Mouse (Mus musculus) megakaryocyte progenitor cell, adult 5-6 weeks (primary cell): ENCODE measurements around the gene Nectin2. TPM values are rescaled to one million over a fixed set of nuclear protein-coding genes. Genes with fewer than 3 reads are reported as not detected.
A peak's percentile ranks its signal among the peaks of the same experiment; 100 is the strongest.

Experiments
- ATAC-seq: replicated peaks from 2 replicates; pipeline ENCODE4 v1.8.0; 2016; ENCODE audit warnings: mild to moderate bottlenecking, moderate TSS enrichment, inconsistent platforms; ENCODE audit not compliant: poor library complexity
- total RNA-seq, 2 experiments: library from RNA; stranded (forward) in 1 of 2; stranded (reverse) in 1 of 2; fragments of 157-497, 149-512 nt in 1 of 2; fragments of 200-1000 nt in 1 of 2; gene quantifications; 2 replicates each; pipeline versions ENCODE4 v1.2.3 to v1.2.4; 2015 to 2017

The Nectin2 gene
- total RNA-seq, 2 experiments from 2014 or later, result 1.0 to 2.2 TPM

DNA sequence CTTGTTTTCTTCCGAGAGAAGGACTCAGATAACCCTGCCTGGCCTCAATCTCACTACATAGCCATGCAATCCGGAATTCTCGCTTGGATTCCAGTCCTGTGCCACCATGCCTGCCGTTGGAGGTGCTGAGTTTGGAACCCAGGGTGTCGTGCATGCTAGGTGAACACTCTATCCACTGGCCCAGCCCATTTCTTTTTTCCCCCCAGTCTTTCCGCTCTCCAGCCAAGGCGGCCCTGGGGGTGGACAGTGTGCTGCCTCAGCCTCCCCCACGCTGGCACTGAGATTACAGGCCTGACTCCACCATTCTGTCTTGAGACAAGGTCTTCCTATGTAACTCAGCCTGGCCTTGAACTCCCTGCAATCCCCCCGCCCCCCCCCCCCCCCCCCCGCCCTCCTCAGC lies 4.3 kb downstream of the Nectin2 start:
- no peak for ATAC-seq

DNA sequence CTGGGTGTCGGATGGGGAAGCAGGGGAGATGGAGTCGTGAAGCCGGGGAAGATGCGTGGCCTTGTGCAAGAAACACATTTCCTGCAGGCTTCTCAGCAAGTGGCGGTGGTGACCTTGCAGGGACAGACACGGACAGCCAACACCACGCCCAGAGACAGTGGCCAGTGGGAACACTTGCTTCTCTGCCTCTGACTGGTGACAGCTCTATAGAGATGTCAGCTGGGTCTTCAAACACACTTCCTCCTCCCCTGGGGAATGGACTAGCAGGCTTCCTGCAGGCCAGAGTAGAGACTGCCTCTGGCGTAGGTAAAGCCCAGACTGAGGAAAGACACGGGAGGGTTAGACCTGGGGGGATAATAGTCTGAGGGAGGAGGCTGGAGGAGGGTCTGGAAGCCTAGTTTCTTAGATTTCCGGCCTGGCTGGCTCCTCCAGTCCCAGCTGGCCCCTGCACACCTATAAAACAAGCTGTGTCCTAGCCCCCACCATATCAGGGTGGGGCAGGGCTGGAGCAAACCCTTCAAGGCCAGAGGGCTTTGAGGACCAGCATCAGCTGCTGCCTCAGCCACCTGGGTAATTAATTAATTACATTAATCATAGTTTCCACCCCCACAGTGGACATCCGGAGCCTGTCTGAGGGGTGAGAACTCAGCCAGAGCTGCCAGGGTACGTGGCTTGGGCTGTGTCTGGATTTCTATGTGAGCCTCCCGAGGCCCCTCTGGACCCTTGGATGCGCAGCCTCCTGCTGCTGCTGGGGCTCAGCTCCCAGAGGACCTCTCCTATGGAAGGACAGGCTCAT lies 5.5 kb downstream of the Nectin2 start:
- peak; percentile 45 for ATAC-seq

DNA sequence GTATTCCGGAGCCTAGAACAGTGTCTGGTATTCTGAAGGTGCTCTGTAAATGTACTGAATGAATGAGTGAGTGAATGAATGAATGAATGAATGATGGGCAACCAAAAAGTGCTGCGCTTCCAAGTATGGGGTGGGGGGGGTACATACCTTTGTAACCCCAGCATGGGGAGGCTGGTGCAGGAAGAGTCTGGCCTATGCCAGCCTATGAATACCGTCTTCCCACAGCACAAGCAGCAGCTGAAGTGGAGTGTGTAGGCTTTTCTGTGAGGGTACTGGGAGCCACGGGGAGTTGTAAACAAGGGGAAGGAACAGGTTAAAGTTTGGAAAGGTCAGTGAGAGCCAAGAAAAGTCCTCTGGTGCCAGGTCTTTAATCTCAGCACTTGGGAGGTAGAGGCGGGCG lies 6.5 kb downstream of the Nectin2 start:
- ATAC-seq, result no peak

DNA sequence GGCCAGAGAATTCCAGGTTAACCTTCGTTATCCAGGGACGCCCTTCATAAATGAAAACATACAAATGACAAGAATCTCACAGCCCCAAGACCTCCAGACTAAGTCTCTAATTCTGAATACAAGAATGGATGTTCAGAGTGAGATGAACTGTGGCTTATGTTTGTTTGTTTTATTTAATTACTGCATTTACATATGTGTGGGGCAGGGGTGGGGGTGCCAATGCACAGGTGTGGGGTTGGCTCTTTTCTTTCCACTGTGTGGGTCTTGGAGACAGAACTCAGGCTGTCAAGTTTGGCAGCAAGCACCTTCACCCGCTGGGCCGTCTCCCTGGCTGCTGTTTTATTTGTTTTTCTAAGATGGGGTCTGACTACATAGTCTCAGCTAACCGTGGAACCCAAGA lies 7.8 kb downstream of the Nectin2 start:
- ATAC-seq, result no peak

DNA sequence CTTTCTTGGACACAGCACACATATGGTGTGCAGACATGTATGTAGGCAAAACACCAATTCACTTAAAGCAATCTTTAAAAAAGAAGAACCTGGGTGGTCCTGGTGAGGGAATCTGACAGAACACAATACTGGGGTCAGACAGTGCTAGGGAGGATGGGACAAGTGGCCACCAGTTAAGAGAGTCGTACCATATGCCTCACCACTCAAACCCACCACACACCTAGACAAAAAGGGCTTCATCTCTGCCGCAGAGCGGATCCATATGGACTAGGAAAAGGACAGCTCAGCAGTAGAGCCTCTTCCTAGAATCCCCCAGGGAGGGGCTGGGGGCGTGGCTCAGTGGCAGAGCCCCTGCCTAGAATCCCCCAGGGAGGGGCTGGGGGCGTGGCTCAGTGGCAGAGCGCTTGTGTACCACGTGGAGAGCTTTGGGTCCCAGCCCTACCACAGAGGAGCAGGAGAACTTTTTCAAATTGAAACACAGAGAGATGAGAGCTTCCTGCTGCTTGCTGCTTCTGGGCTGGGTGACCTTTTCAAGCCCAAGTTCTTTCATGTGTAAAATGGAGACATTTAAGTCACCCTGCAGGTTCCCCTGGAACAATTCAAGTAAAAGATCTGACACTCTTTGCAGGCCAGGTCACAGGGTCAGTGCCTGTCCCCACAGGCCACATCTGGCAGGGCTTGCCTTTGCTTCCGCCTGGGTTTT lies 8.8 kb downstream of the Nectin2 start:
- no peak for ATAC-seq

DNA sequence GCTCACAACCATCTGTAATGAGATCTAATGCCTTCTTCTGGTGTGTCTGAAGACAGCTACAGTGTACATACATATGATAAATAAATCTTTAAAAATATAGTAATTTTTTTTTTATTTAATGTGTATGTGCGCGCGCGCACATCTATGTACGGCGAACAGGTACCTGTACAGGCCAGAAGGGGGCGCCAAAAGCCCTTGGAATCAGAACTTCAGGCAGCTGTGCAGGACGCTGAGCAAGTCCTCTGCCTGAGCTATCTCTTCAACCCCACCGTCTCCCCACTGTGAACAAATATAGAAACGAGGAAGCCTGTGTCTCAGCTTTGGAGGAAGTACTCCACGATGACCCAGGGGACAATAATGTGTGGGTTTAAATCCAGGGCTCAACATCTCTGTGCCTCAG lies 10.0 kb downstream of the Nectin2 start:
- ATAC-seq, result 0 out of 2 replicates have a peak, but pooled peaks have one; percentile 9

DNA sequence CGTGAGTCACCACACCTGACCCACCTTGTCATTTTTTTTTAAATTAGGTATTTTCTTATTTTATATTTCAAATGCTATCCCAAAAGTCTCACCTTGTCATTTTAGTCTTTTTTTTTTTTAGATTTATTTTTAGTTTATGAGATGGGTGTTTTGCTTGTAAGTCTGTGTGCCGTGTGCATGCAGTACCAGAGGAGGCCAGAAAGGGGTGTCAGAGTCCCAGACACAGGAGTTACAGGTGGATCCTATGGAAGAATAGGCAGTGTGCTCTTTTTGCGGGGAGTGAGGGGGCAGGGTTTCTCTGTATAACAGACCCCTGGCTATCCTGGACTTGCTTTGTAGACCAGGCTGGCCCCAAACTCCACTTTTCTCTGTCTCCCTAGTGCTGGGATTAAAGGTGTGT lies 11.5 kb downstream of the Nectin2 start:
- ATAC-seq, result no peak

DNA sequence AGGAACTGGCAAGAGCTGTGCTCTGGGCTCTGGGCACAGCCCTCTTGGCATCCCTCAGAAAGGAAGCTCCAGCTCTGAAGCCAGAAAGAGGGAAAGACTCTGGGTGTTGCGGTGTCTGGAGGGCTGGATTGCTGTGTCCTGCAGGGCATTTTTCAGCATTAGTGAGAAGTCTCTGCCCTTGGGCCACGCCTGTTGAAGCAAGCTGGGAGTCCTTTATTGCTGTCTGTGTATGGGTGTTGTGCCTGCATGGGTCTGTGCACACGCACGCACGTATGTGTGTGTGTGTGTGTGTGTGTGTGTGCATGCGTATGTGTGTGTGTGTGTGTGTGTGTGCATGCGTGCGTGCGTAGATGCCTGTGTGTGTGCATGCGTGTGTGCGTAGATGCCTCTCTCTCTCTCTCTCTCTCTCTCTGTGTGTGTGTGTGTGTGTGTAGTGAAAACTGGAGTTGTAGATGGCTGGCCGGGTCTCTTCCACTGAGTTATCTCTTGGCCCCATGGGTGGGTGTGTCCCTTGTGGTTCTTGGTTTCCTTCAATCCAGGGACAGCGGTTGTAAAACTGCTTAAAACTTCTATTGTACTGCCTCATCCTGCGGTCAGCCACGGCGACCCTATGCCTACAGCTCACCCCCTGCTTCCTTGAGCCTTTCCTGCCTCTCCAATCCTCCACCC lies 13.8 kb downstream of the Nectin2 start:
- peak; percentile 87 for ATAC-seq

DNA sequence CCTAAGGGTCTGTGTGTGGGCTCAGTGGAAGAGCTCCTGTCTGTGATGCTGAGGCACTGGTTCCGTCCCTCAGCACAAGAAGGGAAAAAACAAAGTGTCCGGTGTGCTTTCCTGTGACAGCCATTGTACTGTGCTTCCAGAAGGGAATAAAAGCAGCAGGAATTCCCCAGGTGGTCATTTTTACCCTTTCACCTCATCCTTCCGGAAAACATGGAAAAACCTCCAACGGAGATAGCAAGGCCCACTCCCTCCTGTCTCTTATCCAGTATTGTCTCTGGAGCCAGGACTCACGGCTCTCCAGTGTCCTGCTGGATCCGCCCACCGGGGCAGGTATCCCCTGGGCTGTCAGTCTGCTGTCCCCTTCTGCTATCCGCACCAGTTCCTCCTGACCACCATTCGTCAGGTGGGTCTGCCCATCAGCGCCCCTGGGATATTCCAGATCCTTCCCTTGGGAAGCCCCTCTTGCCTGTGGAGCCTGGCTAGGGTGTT lies 16.1 kb downstream of the Nectin2 start:
- no peak for ATAC-seq

DNA sequence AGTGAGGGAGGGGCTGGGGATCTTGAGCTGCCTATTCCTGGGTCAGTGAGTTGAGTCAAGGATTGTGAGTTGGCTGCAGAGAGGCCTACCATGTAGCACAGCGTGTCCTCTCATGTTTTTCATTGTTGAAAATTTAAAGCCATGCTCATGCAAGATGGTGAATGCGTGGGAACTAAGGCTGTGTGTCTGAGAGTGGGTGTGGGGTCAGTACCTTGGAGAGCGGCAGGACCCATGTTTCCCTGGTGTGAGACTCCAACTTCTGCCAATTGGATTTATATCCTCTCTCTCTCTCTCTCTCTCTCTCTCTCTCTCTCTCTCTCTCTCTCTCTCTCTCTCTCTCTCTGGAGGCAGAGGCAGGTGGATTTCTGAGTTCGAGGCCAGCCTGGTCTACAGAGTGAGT lies 23.7 kb downstream of the Nectin2 start:
- peak; percentile 64 for ATAC-seq

DNA sequence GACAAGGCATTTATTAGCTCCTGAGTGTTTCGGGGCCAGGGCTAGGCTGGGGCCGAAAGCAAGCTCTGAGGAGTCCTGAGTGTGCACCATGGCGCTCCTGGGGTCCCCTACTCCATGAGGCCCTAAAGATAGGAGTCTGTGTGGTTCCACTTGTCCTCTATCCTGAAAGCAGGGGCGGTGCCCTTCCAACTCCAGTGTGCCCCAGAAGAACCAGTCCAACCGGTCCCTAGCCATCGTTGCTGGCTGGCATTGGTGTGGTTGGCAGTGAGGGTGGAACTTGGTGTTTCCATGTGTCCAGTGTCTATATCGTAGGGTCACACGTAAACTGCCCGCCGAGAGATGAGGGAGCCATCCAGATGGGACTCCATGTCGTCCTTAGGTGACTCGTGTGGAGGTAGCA lies 26.1 kb downstream of the Nectin2 start:
- no peak for ATAC-seq

DNA sequence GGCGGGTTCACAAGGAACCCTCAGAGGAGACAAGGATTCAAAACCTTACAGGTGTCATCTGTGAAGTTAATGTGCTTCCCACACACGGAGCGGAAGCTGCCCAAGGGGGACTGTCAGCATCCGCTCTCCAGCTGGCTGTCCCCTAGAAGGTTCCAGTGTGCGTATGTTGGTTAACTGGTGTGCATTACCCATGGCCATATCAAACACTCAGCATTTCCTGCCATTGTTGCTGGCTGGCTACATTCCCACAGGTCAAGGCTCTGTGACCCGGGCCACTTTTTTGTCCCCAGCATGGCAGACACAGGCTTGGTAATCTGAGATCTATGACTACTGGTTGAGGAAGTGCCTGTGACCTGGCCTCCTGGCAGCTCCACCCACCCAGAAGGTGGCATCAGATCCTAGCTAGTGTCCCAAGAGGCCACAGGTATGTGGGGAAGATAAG lies 27.5 kb downstream of the Nectin2 start:
- peak; percentile 37 for ATAC-seq

DNA sequence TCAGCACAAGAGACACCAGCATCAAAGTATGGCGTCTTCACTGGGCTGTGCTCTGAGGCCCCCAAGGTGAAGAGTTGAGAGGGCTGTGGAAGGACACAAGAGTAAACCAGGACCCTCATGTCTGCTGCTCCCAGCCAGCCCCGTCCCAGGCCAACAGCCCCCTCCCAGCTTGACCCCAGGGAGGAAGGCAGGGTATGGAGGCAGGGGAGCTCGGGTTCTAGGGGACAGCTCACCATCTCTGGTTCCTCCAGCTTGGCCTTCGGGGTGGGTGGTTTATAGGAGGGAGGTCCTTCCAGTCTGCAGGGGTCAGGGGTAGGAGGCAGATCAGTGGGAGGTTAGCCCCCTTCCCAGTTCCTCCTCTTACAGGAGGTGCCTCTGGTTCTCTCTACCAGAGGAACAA lies 31.1 kb downstream of the Nectin2 start:
- no peak for ATAC-seq

DNA sequence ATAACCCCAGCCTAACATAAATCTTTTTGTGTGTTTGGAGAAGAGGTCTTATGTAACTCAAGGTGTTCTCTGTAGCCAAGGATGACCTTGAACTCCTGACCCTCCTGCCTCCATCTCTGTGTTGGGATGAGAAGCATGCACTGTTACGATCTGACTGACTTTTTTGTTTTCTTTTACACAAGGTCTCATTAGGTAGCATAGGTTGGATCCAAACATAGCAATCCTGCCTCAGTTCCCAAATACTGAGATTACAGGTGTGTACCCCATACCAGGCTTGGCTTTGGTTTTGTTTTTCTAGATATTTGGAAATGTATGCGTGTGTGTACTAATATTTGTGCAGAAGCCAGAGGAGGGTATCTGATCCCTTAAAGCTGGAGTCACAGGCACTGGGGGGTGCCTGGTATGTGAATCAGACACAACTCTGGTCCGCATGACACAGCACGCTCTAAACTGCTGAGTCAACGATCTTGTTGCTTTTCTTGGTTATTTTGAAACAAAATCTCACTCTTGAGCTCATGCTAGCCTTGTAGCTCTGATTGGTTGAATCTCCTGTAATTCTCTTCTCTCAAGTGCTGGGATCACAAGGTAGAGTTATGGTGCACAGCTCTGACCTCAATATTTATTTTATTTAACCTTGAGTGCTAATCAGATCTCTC lies 31.9 kb downstream of the Nectin2 start:
- no peak for ATAC-seq

DNA sequence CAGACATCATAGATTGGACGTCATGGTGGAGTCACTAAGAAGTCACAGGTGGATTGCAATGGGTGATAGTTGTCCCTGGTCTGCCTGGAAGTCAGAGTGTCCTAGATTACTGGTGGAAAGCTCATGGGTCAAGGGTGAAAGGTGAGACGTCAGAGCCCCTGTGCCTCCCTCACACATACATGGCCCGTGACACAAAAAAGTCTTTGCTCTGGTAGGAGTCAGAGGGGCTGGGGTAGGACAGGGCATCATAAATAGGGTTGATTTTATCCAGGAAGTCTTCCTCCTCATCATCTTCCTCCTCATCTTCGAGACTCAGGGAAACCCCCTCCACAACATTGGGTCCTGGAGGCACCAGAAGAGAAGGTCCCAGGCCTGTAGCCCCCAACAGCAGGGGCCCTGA lies 32.9 kb downstream of the Nectin2 start:
- no peak for ATAC-seq

DNA sequence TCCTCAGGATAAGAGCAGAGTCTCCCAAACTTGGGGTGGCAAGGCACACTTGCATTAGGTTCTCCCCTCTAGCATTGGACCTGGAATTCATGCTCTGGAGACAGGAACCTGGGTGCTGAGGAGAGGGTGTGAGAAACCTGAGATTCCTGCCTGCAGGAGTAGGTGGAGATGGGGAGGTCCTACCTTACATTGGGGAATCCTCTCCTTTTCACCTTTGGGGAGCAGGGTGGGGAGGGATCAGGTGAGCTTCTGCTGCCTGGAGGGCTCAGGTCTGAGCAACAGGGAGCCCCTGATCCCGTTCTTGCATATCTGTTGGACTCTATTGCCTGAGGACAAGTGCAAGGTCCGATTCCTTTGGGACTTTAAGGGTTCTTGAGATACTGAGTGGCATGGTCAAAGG lies 33.5 kb downstream of the Nectin2 start:
- ATAC-seq, result no peak

DNA sequence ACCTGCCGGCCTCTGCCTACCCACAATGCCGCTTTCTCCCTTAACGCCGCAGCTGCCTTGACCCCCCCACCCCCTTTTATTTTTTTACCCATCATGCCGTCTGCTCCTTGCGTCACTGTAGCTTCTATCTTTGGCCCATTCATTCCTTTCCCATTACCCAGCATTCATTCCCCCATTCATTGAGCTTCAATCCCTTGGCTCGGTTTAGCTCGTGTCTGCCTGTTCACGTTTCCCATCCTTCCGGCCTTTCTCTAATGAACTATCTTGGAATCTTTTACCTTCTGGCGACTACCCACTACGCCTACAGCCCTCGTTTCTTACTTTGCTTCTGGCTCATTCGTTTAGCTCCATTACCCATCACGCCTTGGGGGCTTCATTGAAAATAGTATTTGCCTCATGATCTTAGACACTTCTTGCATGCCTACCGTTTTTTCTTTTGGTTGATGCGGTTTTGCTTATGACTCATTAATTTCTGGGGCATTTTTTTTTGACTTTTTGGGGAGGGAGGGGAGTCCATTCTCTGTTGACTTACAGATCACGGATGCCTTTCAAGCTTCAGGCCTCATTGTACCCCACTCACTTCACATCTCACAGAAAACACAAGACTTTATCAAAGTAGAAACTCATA lies 34.1 kb downstream of the Nectin2 start:
- ATAC-seq, result peak; percentile 1; the same call in 1 of the 2 replicates

DNA sequence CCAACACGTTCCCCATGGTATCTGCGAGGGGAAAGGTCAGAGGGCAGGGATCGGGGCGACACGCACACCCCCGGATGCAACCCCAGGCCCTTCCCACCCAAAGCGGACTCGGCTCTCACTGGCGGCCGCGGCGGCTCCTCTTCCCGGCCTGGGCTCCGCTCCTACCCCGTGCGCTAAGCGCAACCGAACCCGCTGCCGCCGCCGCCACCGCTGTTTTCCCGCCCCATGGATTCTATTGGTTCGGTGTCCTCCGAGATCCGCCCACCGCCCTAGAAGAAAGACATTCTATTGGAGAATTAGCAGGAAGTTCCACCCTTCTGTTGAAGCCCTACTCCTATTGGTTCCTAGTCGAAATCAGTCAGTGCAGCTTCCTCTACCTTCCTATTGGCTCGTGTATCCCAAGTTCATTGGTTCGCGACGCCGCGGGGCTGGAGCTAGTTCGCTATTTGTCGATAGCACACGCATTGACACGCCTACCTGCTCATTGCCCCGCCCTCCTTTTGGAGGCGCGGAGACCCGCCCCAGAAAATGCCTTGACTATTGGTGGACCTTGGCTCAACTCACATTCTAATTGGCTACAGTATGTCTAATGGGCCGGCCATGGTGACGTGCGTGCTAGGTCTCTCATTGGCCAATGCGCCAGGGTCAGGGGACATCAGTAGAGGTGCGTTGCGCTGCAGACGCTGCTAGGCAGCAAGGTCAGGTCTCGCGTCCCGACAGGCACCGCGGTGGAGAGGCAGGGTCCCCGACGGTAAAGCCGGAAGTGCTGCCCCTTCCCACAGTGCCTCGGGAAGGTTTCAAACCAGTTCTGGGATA lies 34.8 kb downstream of the Nectin2 start, which contains the start of gene Tomm40:
Gene Tomm40 (minus strand): TSS at position 200 of the 816 bp plus-strand sequence.
- ATAC-seq, result peak; percentile 81

DNA sequence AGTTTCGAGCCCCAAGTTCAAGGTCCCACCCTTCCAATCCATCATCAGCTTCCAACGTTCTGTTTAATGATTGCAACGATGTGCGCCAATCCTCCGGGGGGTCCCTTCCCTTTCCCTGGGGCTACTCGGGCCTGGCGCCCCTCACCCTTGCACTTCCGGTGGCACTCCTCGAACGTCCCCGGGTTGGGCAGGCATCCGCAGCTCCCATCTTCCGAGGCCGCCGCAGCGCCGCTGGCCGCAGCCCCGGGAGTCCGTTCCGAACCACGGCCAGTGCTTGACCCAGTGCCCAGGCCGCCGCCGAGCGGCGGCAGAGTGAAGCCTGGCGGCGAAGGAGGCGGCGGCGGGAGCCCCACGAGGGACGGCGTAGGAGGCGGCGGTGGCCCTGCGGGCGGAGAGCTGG lies 35.4 kb downstream of the Nectin2 start:
- ATAC-seq, result no peak

DNA sequence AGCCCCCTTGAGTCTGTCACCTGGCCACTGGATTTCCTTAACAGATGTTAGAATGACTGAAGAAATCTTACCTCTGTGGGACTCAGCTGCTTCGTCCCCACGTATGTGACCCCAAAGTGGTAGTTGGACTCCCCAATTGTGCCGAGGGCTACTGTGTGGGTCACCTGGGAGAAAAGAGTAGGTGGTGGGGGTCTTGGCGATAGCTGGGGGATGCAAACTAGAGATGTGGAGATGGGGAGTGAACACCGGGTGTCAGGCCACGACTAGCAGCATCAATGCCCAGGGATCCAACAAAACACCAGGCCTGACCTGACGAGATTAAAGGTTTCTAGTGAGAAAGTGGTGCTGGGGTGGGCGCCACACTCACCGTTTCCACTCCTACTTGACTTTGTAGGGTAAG lies 36.7 kb downstream of the Nectin2 start:
- no peak for ATAC-seq
